Mouse (Mus musculus): ENCODE data around the gene Cd300ld3.
"Not testable (repeated sequence)": the region's sequence is repeated elsewhere in the genome, so short reads cannot be mapped to it uniquely, and the experiment has no call there.

DNA sequence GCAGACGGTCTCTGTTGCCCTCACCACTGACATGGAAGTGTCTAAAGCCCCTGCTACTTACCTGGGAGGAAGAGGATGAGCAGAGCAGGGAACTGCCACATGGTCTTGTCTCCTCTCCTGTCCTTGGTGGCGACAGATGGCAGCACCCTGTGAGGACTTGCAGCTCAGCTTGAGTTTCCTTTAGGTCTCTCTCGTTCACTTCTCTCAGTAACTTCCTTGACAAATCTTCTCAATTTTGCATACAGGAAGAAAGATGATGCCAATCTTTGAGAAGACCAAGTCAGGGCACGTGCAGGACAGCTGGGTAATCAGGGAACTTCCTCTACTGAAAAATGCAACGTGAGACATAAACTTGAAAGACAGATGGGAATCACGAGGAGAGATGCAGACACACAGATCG lies 32.1 kb downstream of the Cd300ld3 start, which contains the start of gene Cd300ld2:
- TF ChIP-seq POLR2A (IDR thresholded peaks at IDR 0.05; ENCODE audit: borderline replicate concordance, low read depth, low read length); CTCF (IDR thresholded peaks at IDR 0.05; ENCODE audit: low read depth, low read length): not testable (repeated sequence)
